Mouse (Mus musculus) lung, postnatal 0 days (tissue): ENCODE measurements around the gene Gm40460.

ENCODE experiments used
- CTCF ChIP-seq: IDR thresholded peaks from 2 replicates; pipeline ENCODE4 v1.5.1; 2016; ENCODE audit warnings: antibody characterized with exemption, mild to moderate bottlenecking
- EP300 ChIP-seq: IDR thresholded peaks from 2 replicates; pipeline ENCODE4 v1.6.1; 2016; ENCODE audit warnings: antibody characterized with exemption, mild to moderate bottlenecking, control low read depth

GRCm38 (mm10) chr7:142284023-142284591 lies 43.2 kb upstream of the Gm40460 start:
- peak; percentile 41 for TF ChIP-seq CTCF
- TF ChIP-seq EP300 = no peak; the same call in 1 of the 2 replicates
